Mouse (Mus musculus) kidney, postnatal 0 days (tissue): ENCODE measurements at regions not wholly inside any gene's neighbourhood (a gene's known extent, or its start where the extent isn't known, plus 50 kb on each side); places are given as distances from the start of the nearest gene placed in this dataset.
A peak's percentile ranks its signal among the peaks of the same experiment; 100 is the strongest.

ENCODE experiments used
- ATAC-seq: fragments of 200-750 bp; cut with Nextera tagmentation; replicated peaks from 2 replicates; pipeline ENCODE4 v1.8.0; 2017; ENCODE audit warnings: low read depth, moderate number of reproducible peaks, moderate TSS enrichment, moderate library complexity; ENCODE audit not compliant: low FRiP score
- DNase-seq: peaks from one replicate; pipeline ENCODE4 v3.0.0-alpha.2; 2016; ENCODE audit warnings: low spot score
- H3K27ac ChIP-seq: fragments of 300-500 bp; sonication (generic); 2 replicates; pipeline ENCODE4 v1.5.1; 2014; ENCODE audit warnings: mild to moderate bottlenecking
- H3K27me3 ChIP-seq: fragments of 300-500 bp; sonication (generic); 2 replicates; pipeline ENCODE4 v1.6.1; 2014; ENCODE audit warnings: low read length, mixed read lengths; ENCODE audit not compliant: insufficient read depth
- H3K36me3 ChIP-seq: fragments of 300-500 bp; sonication (generic); 2 replicates; pipeline ENCODE4 v1.6.1; 2014; ENCODE audit warnings: low read length, mixed read lengths; ENCODE audit not compliant: insufficient read depth
- H3K4me1 ChIP-seq: fragments of 300-500 bp; sonication (generic); replicated peaks from 2 replicates; pipeline ENCODE4 v1.6.1; 2014; ENCODE audit warnings: antibody characterized with exemption, low read length, mixed read lengths; ENCODE audit not compliant: insufficient read depth
- H3K4me2 ChIP-seq: fragments of 300-500 bp; sonication (generic); 2 replicates; pipeline ENCODE4 v1.6.1; 2014; ENCODE audit warnings: mild to moderate bottlenecking, low read length, moderate library complexity, mixed read lengths
- H3K4me3 ChIP-seq: fragments of 300-500 bp; sonication (generic); replicated peaks from 2 replicates; pipeline ENCODE4 v1.5.1; 2014; ENCODE audit warnings: low read depth, low read length
- H3K9ac ChIP-seq: fragments of 300-500 bp; sonication (generic); 2 replicates; pipeline ENCODE4 v1.6.1; 2014; ENCODE audit warnings: low read depth, low read length
- H3K9me3 ChIP-seq: fragments of 300-500 bp; sonication (generic); replicated peaks from 2 replicates; pipeline ENCODE4 v1.6.1; 2016; ENCODE audit warnings: low read length, inconsistent platforms, mixed read lengths
- CTCF ChIP-seq: IDR thresholded peaks from 2 replicates; pipeline ENCODE4 v1.5.1; 2016; ENCODE audit warnings: antibody characterized with exemption, low read depth, mild to moderate bottlenecking, moderate library complexity
- WGBS: fragments of 180-500 bp; shearing (Covaris S2); extraction: QIAGEN DNeasy Blood & Tissue Kit; methylation state at CpG from one replicate; pipeline ENCODE4 v1.1.7; 2014; 5-methylcytosine and 5-hydroxymethylcytosine counted together

- TF ChIP-seq CTCF = no peak
- no peak overlapping the region for H3K4me3 ChIP-seq
- no peak for DNase-seq
- no peak overlapping the region for H3K27ac ChIP-seq
- 0 out of 2 replicates have a peak, but pooled peaks cover 7% of the 10 kb centered on the region for H3K4me1 ChIP-seq
- no peak overlapping the region for H3K9ac ChIP-seq
- H3K4me2 ChIP-seq = no peak overlapping the region
- H3K36me3 ChIP-seq = no peaks in the 10 kb centered on the region
- H3K27me3 ChIP-seq = no peaks in the 10 kb centered on the region
- ATAC-seq = peak; percentile 46; the same call in 1 of the 2 replicates
- no peaks in the 10 kb centered on the region for H3K9me3 ChIP-seq
- WGBS = 64% methylated on average over 12 of the region's 12 CpGs
Observed at GRCm38 (mm10) chr10:117454711-117455591, 75.1 kb upstream of the Cpsf6 start.

- H3K9ac ChIP-seq = no peak overlapping the region
- no peak for ATAC-seq
- no peak for DNase-seq
- no peak for TF ChIP-seq CTCF
- H3K27ac ChIP-seq = no peak overlapping the region
- no peaks in the 10 kb centered on the region for H3K36me3 ChIP-seq
- H3K4me2 ChIP-seq = no peak overlapping the region
- 0 out of 2 replicates have a peak, but pooled peaks cover 7% of the 10 kb centered on the region for H3K4me1 ChIP-seq
- H3K27me3 ChIP-seq = no peaks in the 10 kb centered on the region
- no peak overlapping the region for H3K4me3 ChIP-seq
- 87% methylated on average over 3 of the region's 3 CpGs for WGBS
- no peaks in the 10 kb centered on the region for H3K9me3 ChIP-seq
Observed at GRCm38 (mm10) chr10:117454171-117454500, 74.3 kb upstream of the Cpsf6 start.

DNA sequence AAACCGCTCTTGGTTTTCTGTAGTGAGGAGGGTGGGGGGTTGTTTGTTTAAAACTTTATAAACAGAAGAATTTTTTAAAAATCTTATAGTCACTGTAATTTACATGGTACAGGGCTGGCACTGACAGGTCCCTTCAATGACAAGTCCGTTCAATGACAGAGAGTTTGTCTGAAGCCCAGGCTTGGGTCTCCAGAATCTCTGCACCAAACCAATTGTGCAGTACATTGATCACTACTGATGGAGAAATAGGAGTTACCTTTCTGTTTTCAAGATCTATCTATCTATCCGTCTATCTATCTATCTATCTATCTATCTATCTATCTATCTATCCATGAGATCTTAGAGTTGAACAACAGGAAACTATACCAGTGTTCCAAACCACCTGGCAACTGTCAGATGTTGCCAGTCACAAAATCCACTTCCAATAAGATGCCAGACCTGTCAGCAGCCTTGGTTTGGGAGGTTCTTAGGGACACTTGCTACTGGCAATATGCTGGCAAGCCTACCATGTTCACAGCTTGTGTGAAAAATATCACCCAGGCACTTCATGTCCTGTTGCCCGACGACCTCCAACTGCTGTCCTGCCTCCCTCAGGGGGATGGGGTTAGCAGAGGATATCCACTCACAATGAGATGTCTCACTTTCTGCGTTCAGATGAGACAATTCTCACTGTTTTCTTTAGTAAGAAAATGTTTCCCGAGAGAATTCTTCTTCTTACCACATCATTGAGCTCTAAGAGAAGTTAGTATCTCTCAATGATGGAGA is 73.8 kb upstream of the Cpsf6 start:
- ATAC-seq (no peak), DNase-seq (no peak)
- H3K36me3 ChIP-seq = no peaks in the 10 kb centered on the region
- 89% methylated on average over 7 of the region's 7 CpGs for WGBS
- 0 out of 2 replicates have a peak, but pooled peaks cover 7% of the 10 kb centered on the region for H3K4me1 ChIP-seq
- H3K27ac ChIP-seq = no peak overlapping the region
- no peaks in the 10 kb centered on the region for H3K9me3 ChIP-seq
- no peak overlapping the region for H3K4me3 ChIP-seq
- TF ChIP-seq CTCF = no peak
- no peak overlapping the region for H3K9ac ChIP-seq
- no peak overlapping the region for H3K4me2 ChIP-seq
- H3K27me3 ChIP-seq = no peaks in the 10 kb centered on the region

- DNase-seq (peak; percentile 61), ATAC-seq (no peak)
- 0 out of 2 replicates have a peak, but pooled peaks cover 7% of the 10 kb centered on the region for H3K4me1 ChIP-seq
- no peaks in the 10 kb centered on the region for H3K36me3 ChIP-seq
- no peak overlapping the region for H3K9ac ChIP-seq
- no peaks in the 10 kb centered on the region for H3K9me3 ChIP-seq
- H3K27ac ChIP-seq = no peak overlapping the region
- no peaks in the 10 kb centered on the region for H3K27me3 ChIP-seq
- no peak for TF ChIP-seq CTCF
- H3K4me3 ChIP-seq = no peak overlapping the region
- WGBS = 48% methylated on average over 7 of the region's 7 CpGs
- H3K4me2 ChIP-seq = no peak overlapping the region
Observed at GRCm38 (mm10) chr10:117452190-117452950, 72.6 kb upstream of the Cpsf6 start.

- H3K4me1 ChIP-seq = no peaks in the 10 kb centered on the region
- WGBS = 93% methylated on average over 9 of the region's 9 CpGs
- no peak for DNase-seq
- no peaks in the 10 kb centered on the region for H3K36me3 ChIP-seq
- H3K9ac ChIP-seq = no peak overlapping the region
- no peak for TF ChIP-seq CTCF
- H3K4me3 ChIP-seq = no peak overlapping the region
- ATAC-seq = no peak
- no peak overlapping the region for H3K27ac ChIP-seq
- H3K27me3 ChIP-seq = no peaks in the 10 kb centered on the region
- H3K9me3 ChIP-seq = no peaks in the 10 kb centered on the region
- no peak overlapping the region for H3K4me2 ChIP-seq
Observed at GRCm38 (mm10) chr10:117451396-117452185, 71.8 kb upstream of the Cpsf6 start.
